Mouse (Mus musculus) stomach, postnatal 0 days (tissue): ENCODE data around the gene Ccdc90b.

ENCODE experiments used
- CTCF ChIP-seq: IDR thresholded peaks from 2 replicates; pipeline ENCODE4 v1.5.1; 2016; ENCODE audit warnings: antibody characterized with exemption, low read depth, mild to moderate bottlenecking, moderate library complexity
- EP300 ChIP-seq: optimal IDR thresholded peaks from 2 replicates; pipeline ENCODE3; 2016; ENCODE audit warnings: antibody characterized with exemption

- peak; percentile 56 for TF ChIP-seq CTCF
- no peak for TF ChIP-seq EP300
Measured at GRCm38 (mm10) chr7:92520820-92521219, 40.1 kb upstream of the Ccdc90b start.
